Mouse (Mus musculus) testis, adult 2 months (tissue): ENCODE measurements around the gene Dis3l2. TPM values are rescaled to one million over a fixed set of nuclear protein-coding genes. Genes with fewer than 3 reads are reported as not detected.

Experiments
- H3K27ac ChIP-seq: fragments of 200-500 bp; 2 replicates; pipeline ENCODE4 v1.5.1; 2012; ENCODE audit warnings: low read depth, low read length; ENCODE audit not compliant: control insufficient read depth, insufficient read depth
- H3K27me3 ChIP-seq: fragments of 200-500 bp; 2 replicates; pipeline ENCODE4 v1.6.1; 2012; ENCODE audit warnings: mild to moderate bottlenecking, low read length, moderate library complexity; ENCODE audit not compliant: control insufficient read depth, insufficient read depth
- H3K36me3 ChIP-seq: fragments of 200-500 bp; 2 replicates; pipeline ENCODE4 v1.6.1; 2012; ENCODE audit warnings: mild to moderate bottlenecking, low read length; ENCODE audit not compliant: control insufficient read depth, insufficient read depth
- H3K4me1 ChIP-seq: fragments of 200-500 bp; 2 replicates; pipeline ENCODE4 v1.6.1; 2012; ENCODE audit warnings: low read length; ENCODE audit not compliant: control insufficient read depth, insufficient read depth
- H3K4me3 ChIP-seq: fragments of 200-500 bp; 2 replicates; pipeline ENCODE4 v1.5.1; 2012; ENCODE audit warnings: low read depth, mild to moderate bottlenecking, low read length, moderate library complexity, mixed read lengths; ENCODE audit not compliant: control insufficient read depth
- CTCF ChIP-seq: fragments of 200-500 bp; IDR thresholded peaks from 2 replicates; pipeline ENCODE4 v1.5.1; 2012; ENCODE audit warnings: low read depth, mild to moderate bottlenecking, inconsistent platforms, low read length, moderate library complexity; ENCODE audit not compliant: control insufficient read depth, insufficient read depth, insufficient replicate concordance
- POLR2A ChIP-seq: fragments of 200-500 bp; IDR thresholded peaks from 2 replicates; pipeline ENCODE4 v1.6.1; 2012; ENCODE audit warnings: low read depth, mild to moderate bottlenecking, inconsistent platforms, low read length, moderate library complexity; ENCODE audit not compliant: control insufficient read depth
- polyA plus RNA-seq: library from polyadenylated mRNA; depleted of rRNA; stranded (reverse); fragments of >200 nt; gene quantifications from 2 replicates; pipeline ENCODE4 v1.2.3, GENCODE M21; 2012

The Dis3l2 gene
- polyA plus RNA-seq, 1 experiment, result 27.5 TPM

- H3K4me1 ChIP-seq, result no peaks in the 10 kb centered on the region
- no peaks in the 10 kb centered on the region for H3K27me3 ChIP-seq
- no peak overlapping the region for H3K4me3 ChIP-seq
- TF ChIP-seq POLR2A, result no peak
- no peak for TF ChIP-seq CTCF
- no peaks in the 10 kb centered on the region; the same call in 1 of the 2 replicates for H3K36me3 ChIP-seq
- no peak overlapping the region for H3K27ac ChIP-seq
These were observed 175.1 kb downstream of the Dis3l2 start for GRCm38 (mm10) chr1:86878743-86879142.

GRCm38 (mm10) chr1:86879547-86879946, 175.9 kb downstream of the Dis3l2 start:
- Histone ChIP-seq H3K4me3 (no peak overlapping the region), H3K27ac (0 out of 2 replicates have a peak overlapping the region, but pooled peaks have one; percentile 13), H3K4me1 (no peaks in the 10 kb centered on the region), H3K36me3 (no peaks in the 10 kb centered on the region; the same call in 1 of the 2 replicates), H3K27me3 (no peaks in the 10 kb centered on the region)
- TF ChIP-seq POLR2A, result no peak
- TF ChIP-seq CTCF, result no peak

- no peaks in the 10 kb centered on the region for H3K27me3 ChIP-seq
- TF ChIP-seq POLR2A, result no peak
- peaks cover under 1% of the 10 kb centered on the region for H3K4me1 ChIP-seq
- no peak overlapping the region for H3K4me3 ChIP-seq
- H3K27ac ChIP-seq, result no peak overlapping the region
- H3K36me3 ChIP-seq, result no peaks in the 10 kb centered on the region
These were observed 183.5 kb downstream of the Dis3l2 start for GRCm38 (mm10) chr1:86887060-86887459.

GRCm38 (mm10) chr1:86912481-86912880, 208.9 kb downstream of the Dis3l2 start:
- TF ChIP-seq POLR2A (no peak), CTCF (no peak)
- no peak overlapping the region for H3K27ac ChIP-seq
- H3K27me3 ChIP-seq, result no peaks in the 10 kb centered on the region
- H3K4me1 ChIP-seq, result no peaks in the 10 kb centered on the region
- H3K36me3 ChIP-seq, result no peaks in the 10 kb centered on the region
- no peak overlapping the region for H3K4me3 ChIP-seq

- Histone ChIP-seq H3K4me3 (no peak overlapping the region), H3K27ac (no peak overlapping the region), H3K27me3 (no peaks in the 10 kb centered on the region), H3K4me1 (no peaks in the 10 kb centered on the region), H3K36me3 (no peaks in the 10 kb centered on the region)
- no peak for TF ChIP-seq CTCF
- TF ChIP-seq POLR2A, result no peak
These were observed 210.3 kb downstream of the Dis3l2 start for GRCm38 (mm10) chr1:86913896-86914295.

GRCm38 (mm10) chr1:86914697-86915096, 211.1 kb downstream of the Dis3l2 start:
- H3K4me1 ChIP-seq, result no peaks in the 10 kb centered on the region
- H3K27ac ChIP-seq, result no peak overlapping the region
- no peaks in the 10 kb centered on the region for H3K36me3 ChIP-seq
- H3K4me3 ChIP-seq, result no peak overlapping the region
- no peaks in the 10 kb centered on the region for H3K27me3 ChIP-seq
- TF ChIP-seq POLR2A (no peak), CTCF (no peak)

- TF ChIP-seq CTCF, result no peak
- TF ChIP-seq POLR2A, result no peak
- H3K27ac ChIP-seq, result no peak overlapping the region
- H3K4me3 ChIP-seq, result no peak overlapping the region
- H3K36me3 ChIP-seq, result no peaks in the 10 kb centered on the region
- no peaks in the 10 kb centered on the region for H3K4me1 ChIP-seq
- no peaks in the 10 kb centered on the region for H3K27me3 ChIP-seq
These were observed 212.9 kb downstream of the Dis3l2 start for GRCm38 (mm10) chr1:86916355-86916984.
